Mouse (Mus musculus) ES-E14 (cell line): ENCODE data around the gene Gpr179. TPM values are rescaled to one million over a fixed set of nuclear protein-coding genes. Genes with fewer than 3 reads are reported as not detected.
A peak's percentile ranks its signal among the peaks of the same experiment; 100 is the strongest.

Source experiments
- DNase-seq: peaks from one replicate; pipeline ENCODE4 v3.0.0-alpha.2; 2013; ENCODE audit warnings: low read depth, low spot score
- H3K27ac ChIP-seq: 2 replicates; pipeline ENCODE4 v1.5.1; 2012; ENCODE audit warnings: low read depth, mild to moderate bottlenecking, low read length, moderate library complexity, mixed read lengths; ENCODE audit not compliant: poor library complexity, insufficient read depth, severe bottlenecking
- H3K36me3 ChIP-seq: 2 replicates; pipeline ENCODE4 v1.6.1; 2012; ENCODE audit warnings: mild to moderate bottlenecking, low read length, moderate library complexity, mixed read lengths; ENCODE audit not compliant: control insufficient read depth, poor library complexity, insufficient read depth, severe bottlenecking
- H3K4me1 ChIP-seq, 2 experiments: fragments of 150-350 bp in 1 of 2; sonication (generic) in 1 of 2; 2 replicates each; pipeline ENCODE4 v1.6.1; 2012; ENCODE audit warnings: low read length in 2 of 2, mild to moderate bottlenecking in 1 of 2, mixed read lengths in 1 of 2; ENCODE audit not compliant: control insufficient read depth in 2 of 2, insufficient read depth in 2 of 2, poor library complexity in 1 of 2
- H3K4me3 ChIP-seq, 2 experiments: fragments of 150-350 bp in 1 of 2; sonication (generic) in 1 of 2; 2 replicates each; pipeline ENCODE4 v1.5.1; 2012; ENCODE audit warnings: low read length in 2 of 2, low read depth in 1 of 2, mild to moderate bottlenecking in 1 of 2, mixed read lengths in 1 of 2; ENCODE audit not compliant: insufficient read depth in 1 of 2, poor library complexity in 1 of 2, severe bottlenecking in 1 of 2
- H3K9ac ChIP-seq: 2 replicates; pipeline ENCODE4 v1.6.1; 2012; ENCODE audit warnings: low read depth, mild to moderate bottlenecking, low read length, mixed read lengths; ENCODE audit not compliant: poor library complexity, insufficient read depth, severe bottlenecking
- H3K9me3 ChIP-seq: fragments of 150-350 bp; sonication (generic); 2 replicates; pipeline ENCODE4 v1.6.1; 2012; ENCODE audit warnings: low read depth, mild to moderate bottlenecking, low read length; ENCODE audit not compliant: control insufficient read depth, insufficient read depth
- CHD2 ChIP-seq: IDR thresholded peaks from 2 replicates; pipeline ENCODE4 v1.6.1; 2014; ENCODE audit warnings: mild to moderate bottlenecking, low read depth, low read length, inconsistent platforms
- HCFC1 ChIP-seq: IDR thresholded peaks from 2 replicates; pipeline ENCODE4 v1.6.1; 2012; ENCODE audit warnings: low read length, inconsistent platforms, borderline replicate concordance; ENCODE audit not compliant: insufficient read depth
- MAFK ChIP-seq: IDR thresholded peaks from 2 replicates; pipeline ENCODE4 v1.6.1; 2014; ENCODE audit warnings: mild to moderate bottlenecking, low read depth, low read length, inconsistent platforms; ENCODE audit not compliant: insufficient read depth
- ZC3H11A ChIP-seq: IDR thresholded peaks from 2 replicates; pipeline ENCODE4 v1.6.1; 2012; ENCODE audit warnings: low read depth, mild to moderate bottlenecking, inconsistent platforms, low read length, borderline replicate concordance
- ZNF384 ChIP-seq: IDR thresholded peaks from 2 replicates; pipeline ENCODE4 v1.6.1; 2012; ENCODE audit warnings: low read depth, low read length, inconsistent platforms
- in situ Hi-C, 2 experiments: fragments of 600-800 bp; cut with MboI; formaldehyde crosslinking; loops; one replicate each; pipeline ENCODE4 v1.15.1; 2025; ENCODE audit warnings: low sequenced_read_pairs in 2 of 2, inconsistent platforms in 1 of 2; ENCODE audit not compliant: unreplicated experiment in 2 of 2
- total RNA-seq: library from RNA; depleted of rRNA; stranded (reverse); fragments of 300-350 nt; gene quantifications from 2 replicates; pipeline ENCODE4 v1.2.3, GENCODE M21; 2012

The Gpr179 gene
- total RNA-seq, 1 experiment: 0.31 TPM

DNA sequence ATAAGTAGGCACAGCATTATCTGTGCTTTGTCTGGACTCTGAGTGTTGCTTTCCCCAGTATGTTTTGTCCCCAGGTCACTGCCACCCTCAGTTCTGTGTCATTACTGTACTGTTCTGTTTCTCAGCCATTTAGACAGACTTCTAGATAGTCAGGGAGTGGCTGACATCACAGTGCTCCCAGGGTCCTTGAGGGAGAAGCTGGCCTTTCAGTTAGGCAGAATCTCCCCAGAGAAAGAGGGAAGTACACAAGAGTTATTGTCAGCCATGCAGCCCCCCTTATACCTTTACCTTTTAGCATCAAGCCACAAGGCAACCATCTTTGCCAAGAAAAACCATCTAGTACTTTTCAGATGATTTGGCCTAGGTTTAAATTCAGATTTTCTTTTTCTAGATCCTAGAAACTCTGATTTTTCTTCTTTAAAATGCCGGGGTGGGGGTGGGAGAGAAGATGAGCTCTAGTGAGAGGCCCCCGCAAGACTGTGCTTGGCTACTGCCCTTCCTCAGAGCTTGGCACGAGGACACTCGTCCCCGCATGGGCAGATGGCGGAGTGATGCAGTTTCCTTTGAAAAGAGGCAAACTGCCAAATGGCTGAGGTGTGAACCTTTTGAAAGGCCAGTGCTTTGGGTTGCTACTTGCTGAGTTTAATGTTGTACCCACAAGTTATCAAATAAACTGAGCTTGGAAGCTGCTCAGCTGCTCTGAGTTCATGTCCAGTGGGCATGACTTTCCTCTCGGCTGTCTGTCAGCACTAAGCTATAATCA, 18.6 kb upstream of the Gpr179 start:
- DNase-seq: no peak
- in situ Hi-C loops: no loop called here
- H3K4me3 ChIP-seq: no peak overlapping the region

DNA sequence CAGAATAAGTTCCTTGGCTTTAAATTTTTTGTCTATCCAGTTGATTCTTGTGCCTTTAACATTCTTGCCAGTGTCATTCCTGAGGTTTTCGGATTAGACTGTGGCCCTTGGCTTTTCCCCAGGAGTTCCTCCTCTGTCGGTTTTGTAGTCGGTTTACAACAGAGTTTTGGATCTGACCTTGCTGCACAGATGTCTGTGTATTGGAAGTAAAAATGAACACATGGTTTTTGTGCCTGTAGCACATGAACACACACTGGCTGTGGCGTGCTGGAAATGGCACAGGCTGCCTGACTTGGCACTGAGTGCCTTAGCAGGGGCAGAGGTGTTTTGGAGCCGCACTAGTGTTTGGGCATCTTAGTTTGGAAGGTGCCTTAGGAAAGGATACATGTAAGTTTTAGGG, 16.6 kb upstream of the Gpr179 start:
- no peak overlapping the region for H3K9ac ChIP-seq
- TF ChIP-seq ZC3H11A (no peak), HCFC1 (no peak), CHD2 (no peak), ZNF384 (no peak), MAFK (no peak)
- in situ Hi-C loops: no loop called here
- peaks cover 3 to 6% of the 10 kb centered on the region in 2 experiments for H3K4me1 ChIP-seq
- no peaks in the 10 kb centered on the region for H3K9me3 ChIP-seq
- no peak overlapping the region for H3K27ac ChIP-seq
- H3K4me3 ChIP-seq: no peak overlapping the region
- no peak for DNase-seq
- peaks cover 2% of the 10 kb centered on the region; the same call in 1 of the 2 replicates for H3K36me3 ChIP-seq

More for the DNA sequence above, 18.6 kb upstream of the Gpr179 start:
- TF ChIP-seq ZNF384: no peak
- TF ChIP-seq ZC3H11A: no peak
- no peak for TF ChIP-seq MAFK
- no peak for TF ChIP-seq HCFC1
- TF ChIP-seq CHD2: no peak
- H3K27ac ChIP-seq: no peak overlapping the region
- H3K9me3 ChIP-seq: no peaks in the 10 kb centered on the region
- H3K36me3 ChIP-seq: peaks cover 4% of the 10 kb centered on the region; the same call in 1 of the 2 replicates
- no peak overlapping the region for H3K9ac ChIP-seq
- H3K4me1 ChIP-seq: no peaks in the 10 kb centered on the region; a peak in 1 of 4 replicates

DNA sequence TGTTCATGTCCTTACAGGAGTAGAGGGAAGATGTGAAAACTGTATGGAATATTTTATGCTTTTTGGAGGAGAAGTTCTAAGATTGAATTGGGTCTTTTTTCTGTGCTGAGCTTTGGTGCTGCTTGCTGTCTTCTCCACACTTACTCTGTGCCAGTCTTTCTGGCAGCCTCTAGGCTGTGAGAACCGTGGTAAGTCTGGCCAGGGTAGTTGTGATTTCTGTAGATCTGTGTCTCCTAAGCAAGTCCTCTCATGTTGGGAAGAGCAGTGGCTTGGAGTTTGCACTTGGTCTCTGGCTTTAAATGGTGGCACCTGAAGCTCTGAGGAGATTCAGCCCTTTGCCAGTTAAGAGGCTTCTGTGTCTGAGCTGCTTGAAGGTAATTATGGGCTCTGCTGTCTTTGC, 13.7 kb upstream of the Gpr179 start:
- TF ChIP-seq CHD2 (no peak), ZC3H11A (no peak), ZNF384 (no peak), HCFC1 (no peak), MAFK (no peak)
- peaks cover 2% of the 10 kb centered on the region; the same call in 1 of the 2 replicates for H3K36me3 ChIP-seq
- no peak overlapping the region for H3K27ac ChIP-seq
- in situ Hi-C loops: no loop called here
- H3K9me3 ChIP-seq: no peaks in the 10 kb centered on the region
- no peak for DNase-seq
- no peak overlapping the region for H3K9ac ChIP-seq
- H3K4me1 ChIP-seq: peaks cover 6 to 9% of the 10 kb centered on the region in 2 experiments
- H3K4me3 ChIP-seq: no peak overlapping the region

DNA sequence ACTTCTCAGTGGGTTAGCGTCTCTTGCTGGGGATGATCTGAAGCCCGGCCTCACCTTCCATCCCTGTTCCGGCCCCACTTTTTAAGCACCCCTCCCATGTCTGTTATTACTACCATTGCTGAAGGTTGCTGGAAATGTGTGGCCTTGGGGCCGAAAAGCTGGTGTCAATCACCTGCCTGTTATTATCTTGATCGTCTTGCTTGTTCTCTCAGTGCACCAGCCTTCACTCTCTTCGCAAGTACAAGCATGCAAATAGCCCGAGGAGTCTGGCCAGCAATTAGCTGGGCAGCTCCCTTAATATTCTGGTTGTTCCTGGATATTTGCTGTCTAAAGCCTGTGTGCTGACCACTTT, 11.7 kb upstream of the Gpr179 start:
- Histone ChIP-seq H3K9me3 (no peaks in the 10 kb centered on the region), H3K4me1 (peaks cover 6 to 9% of the 10 kb centered on the region in 2 experiments), H3K27ac (no peak overlapping the region), H3K9ac (peak overlapping the region; percentile 90), H3K36me3 (peaks cover 2% of the 10 kb centered on the region; the same call in 1 of the 2 replicates), H3K4me3 (peak overlapping the region; percentile 91 to 96)
- in situ Hi-C loops: no loop called here
- no peak for DNase-seq
- TF ChIP-seq ZC3H11A (no peak), CHD2 (no peak), MAFK (no peak), HCFC1 (no peak), ZNF384 (no peak)
